Mouse (Mus musculus): ENCODE results near the gene Rcan1. TPM values are rescaled to one million over a fixed set of nuclear protein-coding genes. Genes with fewer than 3 reads are reported as not detected.

The Rcan1 gene
- total RNA-seq, 2 experiments from 2014 or later = 18.3 to 22.5 TPM

- no peak for DNase-seq
Observed at GRCm38 (mm10) chr16:92353295-92353694, 117.4 kb downstream of the Rcan1 start.

DNA sequence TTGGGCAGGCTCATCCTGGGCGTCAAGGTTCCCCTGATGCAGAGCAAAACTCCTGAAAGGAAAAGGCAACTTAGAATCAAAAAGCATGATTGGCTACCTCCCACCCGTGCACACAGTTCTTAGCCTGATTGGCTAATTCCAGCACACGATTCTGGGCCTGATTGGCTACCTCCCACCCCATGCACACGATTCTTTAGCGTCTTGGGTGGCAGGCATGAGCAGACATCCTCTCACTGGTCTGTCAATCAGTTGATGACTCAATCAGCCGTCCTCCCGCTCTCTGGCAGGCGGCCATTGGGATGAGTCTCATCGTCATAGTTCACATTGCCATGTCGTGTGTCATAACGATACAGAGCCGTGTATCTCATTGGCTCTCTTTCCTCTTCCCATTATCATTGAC is 121.7 kb downstream of the Rcan1 start:
- peak; percentile 92 to 95 for DNase-seq

DNA sequence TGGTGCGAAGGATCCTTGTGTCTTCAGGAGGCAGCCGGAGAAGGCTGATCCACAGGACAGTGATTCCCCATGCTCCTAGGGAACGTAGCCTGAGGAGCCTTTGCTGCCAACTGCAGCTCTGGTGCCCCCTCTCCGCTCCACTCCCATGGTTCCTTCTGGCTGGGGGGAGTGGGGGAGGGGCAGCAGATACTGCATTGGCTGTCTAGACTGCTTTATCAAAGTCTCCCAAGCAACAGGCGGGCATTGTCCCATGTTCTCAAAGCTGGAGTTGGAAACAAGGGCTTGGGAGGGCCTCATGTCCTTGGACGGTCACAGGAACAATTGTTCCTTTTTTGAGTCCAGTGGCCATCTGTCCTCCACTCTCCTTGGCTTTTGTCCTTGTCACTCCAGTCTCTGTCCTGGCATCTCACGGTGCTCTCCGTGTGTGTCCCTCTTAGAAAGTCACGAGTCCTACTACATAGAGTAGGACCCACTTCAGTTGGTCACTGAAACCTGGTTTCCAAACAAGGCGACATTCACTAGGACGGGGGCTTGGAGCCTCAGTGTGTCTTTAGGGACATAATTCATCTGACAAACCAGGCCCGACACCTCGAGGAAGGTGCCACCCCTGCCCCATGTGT is 124.3 kb downstream of the Rcan1 start:
- DNase-seq = peak in 1 of 2 experiments; percentile 22

DNA sequence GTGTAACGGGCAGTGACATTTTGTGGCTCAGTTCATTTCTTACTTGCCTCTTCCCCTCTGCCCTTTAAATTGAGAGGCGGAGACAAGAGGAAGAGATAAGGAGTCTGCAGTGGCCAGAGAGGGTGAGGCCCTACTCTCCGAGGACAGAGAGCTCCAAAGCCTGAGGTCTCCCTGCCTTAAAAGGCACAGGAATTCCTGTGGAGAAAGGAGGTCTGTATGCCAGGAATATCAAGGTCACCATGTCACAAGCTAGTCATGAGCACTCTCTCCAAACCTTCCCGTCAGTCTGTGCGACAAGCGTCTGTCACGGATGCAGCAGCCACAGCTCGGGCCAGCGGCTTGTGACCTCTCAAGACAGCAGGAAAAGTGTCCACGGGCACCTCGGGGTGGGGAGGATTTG is 125.5 kb downstream of the Rcan1 start:
- peak; percentile 72 for DNase-seq

Other genes with a start within 250 kb of the Rcan1 start
- gene Kcne2, start 178.5 kb downstream of the Rcan1 start, total RNA-seq (2021) = under 1 TPM in 1 of 2 experiments, not detected in 1; 0.16 TPM
- gene Smim11, start 169.6 kb downstream of the Rcan1 start, total RNA-seq (2021) = 10 to 100 TPM; 56.5 to 61.6 TPM
- not detected for gene Fam243, start 149.4 kb downstream of the Rcan1 start, total RNA-seq (2021)
- not detected for gene Kcne1, start 111.4 kb downstream of the Rcan1 start, total RNA-seq (2021)
- under 1 TPM; 0.13 to 0.23 TPM for gene Clic6, start 14.9 kb upstream of the Rcan1 start, total RNA-seq (2021)

All from adrenal gland, postnatal 36 days (tissue).